Mouse (Mus musculus) heart, adult 18-20 months (tissue): Measurements from ENCODE around the gene Lancl1. TPM values are rescaled to one million over a fixed set of nuclear protein-coding genes. Genes with fewer than 3 reads are reported as not detected.

ENCODE experiments used
- DNase-seq, 2 experiments: peaks; one replicate each; pipeline ENCODE4 v3.0.0; 2021 to 2022; ENCODE audit warnings: mixed read lengths in 1 of 2
- total RNA-seq, 2 experiments: library from RNA; stranded (reverse); gene quantifications; 2 replicates each; pipeline ENCODE4 v1.2.3; 2021

Lancl1 gene
- total RNA-seq, 2 experiments from 2014 or later: 34.3 to 37.1 TPM

- peak; percentile 27 to 42 for DNase-seq
Observed at GRCm38 (mm10) chr1:67017101-67017870, 21.4 kb downstream of the Lancl1 start.

GRCm38 (mm10) chr1:67014205-67014604 is 24.5 kb downstream of the Lancl1 start:
- DNase-seq: no peak

GRCm38 (mm10) chr1:67010520-67010919 is 28.2 kb downstream of the Lancl1 start:
- peak in 1 of 2 experiments; percentile 7 for DNase-seq

- peak; percentile 31 to 36 for DNase-seq
Observed at GRCm38 (mm10) chr1:67003699-67004098, 35.0 kb downstream of the Lancl1 start.

GRCm38 (mm10) chr1:67002226-67002625 is 36.4 kb downstream of the Lancl1 start:
- DNase-seq: no peak

- DNase-seq: no peak
Observed at GRCm38 (mm10) chr1:67001367-67001766, 37.3 kb downstream of the Lancl1 start.

GRCm38 (mm10) chr1:67000484-67000883 is 38.2 kb downstream of the Lancl1 start:
- DNase-seq: no peak

GRCm38 (mm10) chr1:66998601-66999000 is 40.1 kb downstream of the Lancl1 start:
- DNase-seq: no peak

GRCm38 (mm10) chr1:66998188-66998587 is 40.5 kb downstream of the Lancl1 start:
- DNase-seq: no peak

GRCm38 (mm10) chr1:66996819-66997218 is 41.9 kb downstream of the Lancl1 start:
- DNase-seq: no peak

- DNase-seq: peak; percentile 49 to 63
Observed at GRCm38 (mm10) chr1:66992764-66993163, 45.9 kb downstream of the Lancl1 start.

GRCm38 (mm10) chr1:66987558-66988190 is 51.0 kb downstream of the Lancl1 start:
- DNase-seq: peak in 1 of 2 experiments; percentile 7

GRCm38 (mm10) chr1:66985906-66986305 is 52.8 kb downstream of the Lancl1 start:
- DNase-seq: no peak

- peak in 1 of 2 experiments; percentile 10 for DNase-seq
Observed at GRCm38 (mm10) chr1:66985129-66985698, 53.5 kb downstream of the Lancl1 start.

- DNase-seq: no peak
Observed at GRCm38 (mm10) chr1:66980129-66980528, 58.5 kb downstream of the Lancl1 start.

GRCm38 (mm10) chr1:66975456-66975855 is 63.2 kb downstream of the Lancl1 start:
- peak in 1 of 2 experiments; percentile 5 for DNase-seq

- no peak for DNase-seq
Observed at GRCm38 (mm10) chr1:66964857-66965256, 73.8 kb downstream of the Lancl1 start.

- DNase-seq: no peak
Observed at GRCm38 (mm10) chr1:66960536-66961243, 78.0 kb downstream of the Lancl1 start.

GRCm38 (mm10) chr1:66957361-66957760 is 81.3 kb downstream of the Lancl1 start:
- no peak for DNase-seq

GRCm38 (mm10) chr1:66951086-66951485 is 87.6 kb downstream of the Lancl1 start:
- DNase-seq: no peak
